Mouse (Mus musculus) lung, adult 2 months (tissue): ENCODE data around the gene Cfap54. TPM values are rescaled to one million over a fixed set of nuclear protein-coding genes. Genes with fewer than 3 reads are reported as not detected.

Experiments used
- DNase-seq: peaks from one replicate; pipeline ENCODE4 v3.0.0; 2022
- H3K4me1 ChIP-seq: fragments of 200-500 bp; 2 replicates; pipeline ENCODE4 v1.6.1; 2011; ENCODE audit warnings: low read length; ENCODE audit not compliant: control insufficient read depth, insufficient read depth
- H3K4me3 ChIP-seq: fragments of 200-500 bp; replicated peaks from 2 replicates; pipeline ENCODE3; 2011; ENCODE audit warnings: low read depth, mild to moderate bottlenecking, control low read depth, low read length; ENCODE audit errors: extremely low read depth
- CTCF ChIP-seq: fragments of 200-500 bp; IDR thresholded peaks from 2 replicates; pipeline ENCODE4 v1.5.1; 2011; ENCODE audit warnings: mild to moderate bottlenecking, low read length, control low read depth; ENCODE audit not compliant: insufficient read depth
- POLR2A ChIP-seq: fragments of 200-500 bp; IDR thresholded peaks from 2 replicates; pipeline ENCODE4 v1.6.1; 2011; ENCODE audit warnings: low read depth, mild to moderate bottlenecking, control low read depth, low read length, borderline replicate concordance; ENCODE audit errors: extremely low read depth
- WGBS: fragments of 180-500 bp; shearing (Covaris S2); methylation state at CpG from one replicate; pipeline ENCODE4 v1.1.7; 2018; 5-methylcytosine and 5-hydroxymethylcytosine counted together
- polyA plus RNA-seq: library from polyadenylated mRNA; depleted of rRNA; stranded (reverse); fragments of >200 nt; gene quantifications from 2 replicates; pipeline ENCODE4 v1.2.3, GENCODE M21; 2012

Cfap54 gene
- polyA plus RNA-seq, 1 experiment = 2.3 TPM

- no peak for DNase-seq
- Histone ChIP-seq H3K4me1 (no peaks in the 10 kb centered on the region), H3K4me3 (no peak overlapping the region)
- 40% methylated on average over 1 of the region's 1 CpGs for WGBS
- TF ChIP-seq POLR2A = no peak
- no peak for TF ChIP-seq CTCF
These were observed 151.4 kb downstream of the Cfap54 start for GRCm38 (mm10) chr10:92930036-92930435.

GRCm38 (mm10) chr10:92928256-92928655, 153.2 kb downstream of the Cfap54 start:
- no peak for DNase-seq
- no peak for TF ChIP-seq POLR2A
- no peak for TF ChIP-seq CTCF
- no peak overlapping the region for H3K4me3 ChIP-seq
- 74% methylated on average over 3 of the region's 3 CpGs for WGBS
- no peaks in the 10 kb centered on the region for H3K4me1 ChIP-seq

- TF ChIP-seq CTCF = no peak
- no peak for TF ChIP-seq POLR2A
- H3K4me3 ChIP-seq = no peak overlapping the region
- DNase-seq = no peak
- no peaks in the 10 kb centered on the region for H3K4me1 ChIP-seq
- 65% methylated on average over 1 of the region's 1 CpGs for WGBS
These were observed 162.9 kb downstream of the Cfap54 start for GRCm38 (mm10) chr10:92918551-92918950.

- TF ChIP-seq POLR2A = no peak
- no peak for TF ChIP-seq CTCF
- WGBS = 65% methylated on average over 6 of the region's 6 CpGs
- H3K4me3 ChIP-seq = no peak overlapping the region
These were observed 174.2 kb downstream of the Cfap54 start for GRCm38 (mm10) chr10:92907246-92907645.

GRCm38 (mm10) chr10:92888466-92888865, 193.0 kb downstream of the Cfap54 start:
- WGBS = 76% methylated on average over 6 of the region's 6 CpGs
- DNase-seq = no peak
- no peak for TF ChIP-seq POLR2A
- no peak for TF ChIP-seq CTCF
- Histone ChIP-seq H3K4me1 (no peaks in the 10 kb centered on the region), H3K4me3 (no peak overlapping the region)

More at GRCm38 (mm10) chr10:92907246-92907645, 174.2 kb downstream of the Cfap54 start:
- DNase-seq = no peak
- no peaks in the 10 kb centered on the region for H3K4me1 ChIP-seq

GRCm38 (mm10) chr10:92878000-92878399, 203.4 kb downstream of the Cfap54 start:
- TF ChIP-seq POLR2A (no peak), CTCF (no peak)
- Histone ChIP-seq H3K4me1 (no peaks in the 10 kb centered on the region), H3K4me3 (no peak overlapping the region)
- WGBS = 87% methylated on average over 3 of the region's 3 CpGs
- DNase-seq = no peak

GRCm38 (mm10) chr10:92840980-92841379, 240.4 kb downstream of the Cfap54 start:
- no peak for DNase-seq
- no peaks in the 10 kb centered on the region for H3K4me1 ChIP-seq
- WGBS = 83% methylated on average over 9 of the region's 9 CpGs
- TF ChIP-seq POLR2A (no peak), CTCF (no peak)
- H3K4me3 ChIP-seq = no peak overlapping the region

- Histone ChIP-seq H3K4me3 (no peak overlapping the region), H3K4me1 (no peaks in the 10 kb centered on the region)
- no peak for TF ChIP-seq CTCF
- no peak for TF ChIP-seq POLR2A
- 74% methylated on average over 5 of the region's 5 CpGs for WGBS
- no peak for DNase-seq
These were observed 243.8 kb downstream of the Cfap54 start for GRCm38 (mm10) chr10:92837572-92837971.

GRCm38 (mm10) chr10:92837045-92837444, 244.4 kb downstream of the Cfap54 start:
- DNase-seq = no peak
- TF ChIP-seq CTCF = no peak
- TF ChIP-seq POLR2A = no peak
- 73% methylated on average over 2 of the region's 2 CpGs for WGBS

GRCm38 (mm10) chr10:92821499-92821898, 259.9 kb downstream of the Cfap54 start:
- Histone ChIP-seq H3K4me1 (no peaks in the 10 kb centered on the region), H3K4me3 (no peak overlapping the region)
- no peak for TF ChIP-seq POLR2A
- no peak for TF ChIP-seq CTCF
- DNase-seq = no peak
- 70% methylated on average over 4 of the region's 4 CpGs for WGBS

More at GRCm38 (mm10) chr10:92837045-92837444, 244.4 kb downstream of the Cfap54 start:
- Histone ChIP-seq H3K4me3 (no peak overlapping the region), H3K4me1 (no peaks in the 10 kb centered on the region)
